Mouse (Mus musculus): ENCODE measurements around the gene Ceacam16. TPM values are rescaled to one million over a fixed set of nuclear protein-coding genes. Genes with fewer than 3 reads are reported as not detected.
A peak's percentile ranks its signal among the peaks of the same experiment; 100 is the strongest.

Gene Ceacam16
- total and polyA plus RNA-seq, 2 experiments, result 0.09 to 0.11 TPM

DNA sequence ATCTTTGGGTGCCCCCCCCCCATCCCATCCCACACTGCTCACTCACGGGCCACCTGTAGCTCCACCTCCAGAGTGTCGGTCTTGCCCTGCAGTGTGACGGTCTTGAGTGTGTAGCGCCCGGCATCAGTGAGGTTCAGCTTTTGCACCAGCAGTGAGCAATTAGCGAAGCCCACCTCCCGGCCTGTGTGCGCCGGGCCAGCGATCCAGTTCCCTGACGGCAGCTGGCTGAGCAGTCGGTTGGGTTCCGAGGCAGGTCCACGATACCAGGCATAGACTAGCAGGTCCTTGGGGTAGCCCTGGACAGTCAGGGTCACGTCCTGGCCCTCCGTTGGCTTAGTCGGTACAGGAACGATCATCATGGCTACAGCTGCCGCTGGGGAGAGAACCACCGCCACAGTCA is 7.6 kb downstream of the Ceacam16 start:
- H3K79me2 ChIP-seq (ENCODE audit: control insufficient read depth, insufficient read depth, low read length), result no peaks in the 10 kb centered on the region
- no peak overlapping the region for H3K9ac ChIP-seq (ENCODE audit: low read depth, low read length)
- 88% methylated on average over 20 of the region's 20 CpGs for WGBS
- H3K36me3 ChIP-seq (ENCODE audit: control insufficient read depth, insufficient read depth, low read length), result no peaks in the 10 kb centered on the region
- H3K4me3 ChIP-seq (ENCODE audit: insufficient read depth, low read depth, low read length), result no peak overlapping the region
- H3K27me3 ChIP-seq (ENCODE audit: control insufficient read depth, insufficient read depth, low read length), result peaks cover 3% of the 10 kb centered on the region; the same call in 1 of the 2 replicates
- no peak for TF ChIP-seq POLR2A (IDR thresholded peaks at IDR 0.05; ENCODE audit: extremely low read depth, insufficient read depth, low read length)
- no peak for TF ChIP-seq CTCF (IDR thresholded peaks at IDR 0.05; ENCODE audit: low read depth, low read length)
- no peaks in the 10 kb centered on the region for H3K4me1 ChIP-seq (ENCODE audit: control insufficient read depth, insufficient read depth, low read length)
- DNase-seq (ENCODE audit: extremely low read depth, low read depth, low spot score), result no peak
- H3K27ac ChIP-seq (replicated peaks; ENCODE audit: insufficient read depth, low read depth, low read length), result no peak overlapping the region

- H3K36me3 ChIP-seq (ENCODE audit: control insufficient read depth, insufficient read depth, low read length), result no peaks in the 10 kb centered on the region
- no peaks in the 10 kb centered on the region for H3K79me2 ChIP-seq (ENCODE audit: control insufficient read depth, insufficient read depth, low read length)
- H3K27me3 ChIP-seq (ENCODE audit: control insufficient read depth, insufficient read depth, low read length), result peaks cover 3% of the 10 kb centered on the region; the same call in 1 of the 2 replicates
- H3K4me1 ChIP-seq (ENCODE audit: control insufficient read depth, insufficient read depth, low read length), result no peaks in the 10 kb centered on the region
- 7% methylated on average over 33 of the region's 33 CpGs for WGBS
- H3K4me3 ChIP-seq (ENCODE audit: insufficient read depth, low read depth, low read length), result peak within 1 kb of the TSS; percentile 16; the same call in 1 of the 2 replicates
- TF ChIP-seq POLR2A (IDR thresholded peaks at IDR 0.05; ENCODE audit: extremely low read depth, insufficient read depth, low read length), result no peak
- no peak for TF ChIP-seq CTCF (IDR thresholded peaks at IDR 0.05; ENCODE audit: low read depth, low read length)
- H3K9ac ChIP-seq (ENCODE audit: low read depth, low read length), result no peak within 1 kb of the TSS
- no peak within 1 kb of the TSS for H3K27ac ChIP-seq (replicated peaks; ENCODE audit: insufficient read depth, low read depth, low read length)
- no peak for DNase-seq (ENCODE audit: extremely low read depth, low read depth, low spot score)
Measured at GRCm38 (mm10) chr7:19851858-19852570, 9.1 kb downstream of the Ceacam16 start, which contains the start of gene Gm19345. TSS of gene Gm19345 (plus strand) at chr7:19852003.

DNA sequence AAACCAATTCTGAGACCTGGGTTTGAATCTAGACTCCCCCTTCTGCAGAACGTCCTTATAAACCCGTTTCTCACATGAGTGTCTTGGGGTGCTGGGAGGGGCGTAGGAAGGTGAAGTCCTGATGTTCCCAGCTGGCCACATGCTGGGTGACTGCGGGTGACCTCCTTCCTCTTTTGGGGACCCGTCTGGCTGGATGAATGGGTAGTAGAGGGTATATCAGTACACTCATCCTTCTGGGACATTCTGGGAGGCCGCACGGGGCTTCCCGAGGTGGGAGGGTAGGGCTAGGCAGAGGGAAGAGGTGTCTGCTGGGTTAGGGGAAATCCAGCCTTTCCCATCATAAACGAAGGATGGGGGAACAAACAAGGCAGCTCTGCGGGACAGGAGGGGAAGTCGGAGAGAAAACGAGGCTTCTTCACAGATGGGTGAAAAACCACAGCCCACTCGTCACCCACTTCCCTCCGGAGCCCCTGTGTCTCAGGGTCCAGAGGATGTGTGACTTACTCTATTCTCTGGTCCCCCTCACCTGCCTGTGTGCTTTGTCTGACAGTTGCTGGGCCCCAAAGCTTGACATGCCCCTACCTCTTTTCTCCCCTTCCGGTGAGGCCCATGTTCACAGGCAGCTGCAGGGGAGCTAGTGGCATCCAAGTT is 16.5 kb downstream of the Ceacam16 start:
- no peak overlapping the region for H3K4me3 ChIP-seq (ENCODE audit: insufficient read depth, low read depth, low read length)
- H3K27ac ChIP-seq (replicated peaks; ENCODE audit: insufficient read depth, low read depth, low read length), result no peak overlapping the region
- no peak for DNase-seq (ENCODE audit: extremely low read depth, low read depth, low spot score)
- 77% methylated on average over 15 of the region's 15 CpGs for WGBS
- H3K4me1 ChIP-seq (ENCODE audit: control insufficient read depth, insufficient read depth, low read length), result peaks cover 16% of the 10 kb centered on the region
- no peak overlapping the region for H3K9ac ChIP-seq (ENCODE audit: low read depth, low read length)
- H3K36me3 ChIP-seq (ENCODE audit: control insufficient read depth, insufficient read depth, low read length), result no peaks in the 10 kb centered on the region
- H3K79me2 ChIP-seq (ENCODE audit: control insufficient read depth, insufficient read depth, low read length), result no peaks in the 10 kb centered on the region
- TF ChIP-seq CTCF (IDR thresholded peaks at IDR 0.05; ENCODE audit: low read depth, low read length) (no peak), POLR2A (IDR thresholded peaks at IDR 0.05; ENCODE audit: extremely low read depth, insufficient read depth, low read length) (no peak)
- H3K27me3 ChIP-seq (ENCODE audit: control insufficient read depth, insufficient read depth, low read length), result no peaks in the 10 kb centered on the region

DNA sequence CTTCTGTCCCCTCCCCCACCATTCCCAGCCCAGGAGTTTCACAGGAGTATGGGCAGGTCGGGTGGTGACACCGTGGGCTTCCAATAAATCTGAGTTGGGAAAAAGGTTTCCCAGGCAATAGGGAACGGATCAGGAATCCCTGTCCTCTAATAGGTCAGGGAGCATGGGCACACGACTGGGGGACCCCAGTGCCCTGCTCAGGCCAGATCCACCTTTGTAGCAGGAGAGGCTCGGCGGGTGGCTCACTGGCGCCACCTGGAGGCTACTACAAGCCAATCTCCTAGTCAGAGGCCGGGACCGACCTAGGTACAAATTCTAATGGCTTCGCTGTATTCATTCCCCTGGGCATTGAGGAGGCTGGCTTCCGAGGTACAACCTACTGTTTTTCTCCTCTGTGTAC is 17.5 kb downstream of the Ceacam16 start:
- Histone ChIP-seq H3K36me3 (ENCODE audit: control insufficient read depth, insufficient read depth, low read length) (no peaks in the 10 kb centered on the region), H3K27ac (replicated peaks; ENCODE audit: insufficient read depth, low read depth, low read length) (peak overlapping the region; percentile 81), H3K4me3 (ENCODE audit: insufficient read depth, low read depth, low read length) (peak overlapping the region; percentile 24; the same call in 1 of the 2 replicates), H3K4me1 (ENCODE audit: control insufficient read depth, insufficient read depth, low read length) (peaks cover 16% of the 10 kb centered on the region), H3K27me3 (ENCODE audit: control insufficient read depth, insufficient read depth, low read length) (no peaks in the 10 kb centered on the region), H3K79me2 (ENCODE audit: control insufficient read depth, insufficient read depth, low read length) (no peaks in the 10 kb centered on the region), H3K9ac (ENCODE audit: low read depth, low read length) (peak overlapping the region; percentile 48)
- peak; percentile 61 for DNase-seq (ENCODE audit: extremely low read depth, low read depth, low spot score)
- 3% methylated on average over 11 of the region's 11 CpGs for WGBS
- TF ChIP-seq CTCF (IDR thresholded peaks at IDR 0.05; ENCODE audit: low read depth, low read length) (peak; percentile 91), POLR2A (IDR thresholded peaks at IDR 0.05; ENCODE audit: extremely low read depth, insufficient read depth, low read length) (no peak)

DNA sequence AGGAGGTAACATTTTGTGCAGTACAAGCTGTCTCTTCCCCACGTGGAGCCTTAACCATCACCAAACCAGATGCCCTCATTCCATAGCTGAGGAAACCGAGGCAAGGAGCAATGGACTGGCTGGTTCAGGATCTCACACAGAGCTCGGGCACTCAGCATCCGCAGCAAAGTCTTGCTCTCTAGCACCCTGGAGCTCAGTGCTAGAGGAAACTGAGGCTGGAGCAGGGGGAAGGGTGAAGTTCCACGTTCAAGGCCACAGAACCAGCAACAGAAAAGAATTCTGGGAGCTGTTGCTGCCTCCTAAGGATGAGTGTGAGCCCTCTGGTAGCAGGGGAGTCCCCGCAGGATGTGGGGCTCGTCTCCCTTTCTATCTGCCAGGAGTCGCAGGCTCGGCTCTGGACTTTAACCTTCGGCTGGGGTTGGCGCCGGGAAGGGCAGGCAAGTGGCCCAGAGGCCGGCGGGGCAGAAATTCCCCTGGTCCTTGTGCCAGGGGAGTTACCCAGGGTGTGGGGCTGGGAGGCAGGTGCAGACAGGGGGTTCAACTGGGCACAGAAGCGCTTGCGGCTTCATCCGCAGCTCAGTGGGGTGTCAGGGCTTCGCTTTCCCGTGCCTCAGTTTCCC is 18.1 kb downstream of the Ceacam16 start:
- Histone ChIP-seq H3K27me3 (ENCODE audit: control insufficient read depth, insufficient read depth, low read length) (no peaks in the 10 kb centered on the region), H3K36me3 (ENCODE audit: control insufficient read depth, insufficient read depth, low read length) (no peaks in the 10 kb centered on the region), H3K4me1 (ENCODE audit: control insufficient read depth, insufficient read depth, low read length) (peaks cover 16% of the 10 kb centered on the region), H3K79me2 (ENCODE audit: control insufficient read depth, insufficient read depth, low read length) (no peaks in the 10 kb centered on the region), H3K9ac (ENCODE audit: low read depth, low read length) (peak overlapping the region; percentile 65), H3K27ac (replicated peaks; ENCODE audit: insufficient read depth, low read depth, low read length) (peak overlapping the region; percentile 90), H3K4me3 (ENCODE audit: insufficient read depth, low read depth, low read length) (peak overlapping the region; percentile 24)
- WGBS, result 11% methylated on average over 19 of the region's 19 CpGs
- DNase-seq (ENCODE audit: extremely low read depth, low read depth, low spot score), result peak; percentile 84
- TF ChIP-seq POLR2A (IDR thresholded peaks at IDR 0.05; ENCODE audit: extremely low read depth, insufficient read depth, low read length) (peak; percentile 54), CTCF (IDR thresholded peaks at IDR 0.05; ENCODE audit: low read depth, low read length) (no peak)

All from liver, adult 2 months (tissue).